Mouse (Mus musculus): ENCODE measurements at regions not wholly inside any gene's neighbourhood (a gene's known extent, or its start where the extent isn't known, plus 50 kb on each side); places are given as distances from the start of the nearest gene placed in this dataset.

GRCm38 (mm10) chr10:21758122-21758521 is 123.9 kb upstream of the Sgk1 start:
- no peak for TF ChIP-seq CTCF (IDR thresholded peaks at IDR 0.05; ENCODE audit: extremely low read depth, insufficient read depth, insufficient read length, insufficient replicate concordance)
- TF ChIP-seq POLR2A (IDR thresholded peaks at IDR 0.05; ENCODE audit: low read depth, low read length) = no peak

Data from spleen, adult 2 months (tissue).